In genomic region chr7:144257821-144258220, GRCm38 (mm10) we compare ENCODE assay signal across 26 mouse cellular contexts.
DNase-seq lines count a peak whose midpoint lies in the region; ATAC-seq lines count a peak whose summit lies in the region.
"Had no signal": no experiment of that assay in that cellular context is flagged by ENCODE, and none has a peak within 500 bp of the region (broad histone marks: within the 10 kb centered on the region; RNA-seq: fewer than 3 reads in every experiment).

No protein-coding gene starts in this region.

- DNase-seq in forebrain, embryonic 11.5 days (ENCODE audit: low spot score) = no peak
- DNase-seq in hindbrain, embryonic 14.5 days (ENCODE audit: low spot score) = no peak
- no peak for DNase-seq in hindbrain, embryonic 10.5 days (ENCODE audit: low spot score)
- DNase-seq in neural tube, embryonic 10.5 days (ENCODE audit: extremely low spot score, low spot score) = no peak
- no peak for DNase-seq in right cerebral cortex, postnatal 10 days (ENCODE audit: low spot score in 2 of 2)
- DNase-seq: adrenal gland, adult 2 months; adrenal gland, postnatal 14 days; cerebellum, adult 11-12 months; cerebellum, adult 8-10 months; cerebellum, postnatal 36 days; embryo, embryonic 11 days; gastrocnemius, adult 2 months; gastrocnemius, postnatal 14 days; heart, adult 11 months; heart, postnatal 10 days; heart, postnatal 36 days; kidney, adult 11 months had no signal

- H3K27me3 ChIP-seq in forebrain, embryonic 15.5 days = no peaks in the 10 kb centered on the region
- H3K27me3 ChIP-seq in forebrain, embryonic 11.5 days (ENCODE audit: control insufficient read depth, insufficient read depth, low read length) = no peaks in the 10 kb centered on the region
- no peaks in the 10 kb centered on the region for H3K27me3 ChIP-seq in hindbrain, embryonic 14.5 days (ENCODE audit: control insufficient read depth, insufficient read depth, low read length)
- H3K27me3 ChIP-seq in hindbrain, embryonic 10.5 days (ENCODE audit: insufficient read depth, poor library complexity, severe bottlenecking) = no peaks in the 10 kb centered on the region
- H3K27me3 ChIP-seq in neural tube, embryonic 13.5 days = no peaks in the 10 kb centered on the region
- H3K27me3 ChIP-seq: embryonic facial prominence, embryonic 13.5 days; intestine, embryonic 15.5 days had no signal

- peaks cover 28% of the 10 kb centered on the region for H3K4me1 ChIP-seq in forebrain, embryonic 15.5 days
- H3K4me1 ChIP-seq in forebrain, embryonic 11.5 days (replicated peaks; ENCODE audit: control insufficient read depth, insufficient read depth, low read length) = no peaks in the 10 kb centered on the region
- peaks cover 15% of the 10 kb centered on the region for H3K4me1 ChIP-seq in hindbrain, embryonic 14.5 days (replicated peaks; ENCODE audit: control insufficient read depth, insufficient read depth, low read length)
- peaks cover 16% of the 10 kb centered on the region for H3K4me1 ChIP-seq in hindbrain, embryonic 10.5 days (replicated peaks)
- H3K4me1 ChIP-seq in neural tube, embryonic 13.5 days (replicated peaks) = peaks cover 40% of the 10 kb centered on the region
- H3K4me1 ChIP-seq: embryonic facial prominence, embryonic 13.5 days; intestine, embryonic 15.5 days had no signal

- no peak overlapping the region for H3K4me2 ChIP-seq in forebrain, embryonic 15.5 days (replicated peaks)
- H3K4me2 ChIP-seq in forebrain, embryonic 11.5 days (ENCODE audit: low read depth, low read length, severe bottlenecking) = no peak overlapping the region
- H3K4me2 ChIP-seq in hindbrain, embryonic 14.5 days (replicated peaks) = no peak overlapping the region
- H3K4me2 ChIP-seq in neural tube, embryonic 13.5 days = no peak overlapping the region
- H3K4me2 ChIP-seq: embryonic facial prominence, embryonic 13.5 days; heart, embryonic 11.5 days; heart, embryonic 15.5 days; intestine, embryonic 15.5 days had no signal

- H3K36me3 ChIP-seq in forebrain, embryonic 15.5 days = no peaks in the 10 kb centered on the region
- no peaks in the 10 kb centered on the region for H3K36me3 ChIP-seq in forebrain, embryonic 11.5 days (ENCODE audit: control insufficient read depth, insufficient read depth, low read length)
- H3K36me3 ChIP-seq in hindbrain, embryonic 14.5 days (replicated peaks; ENCODE audit: control insufficient read depth, insufficient read depth) = 0 out of 2 replicates have a peak, but pooled peaks cover 4% of the 10 kb centered on the region
- no peaks in the 10 kb centered on the region for H3K36me3 ChIP-seq in hindbrain, embryonic 10.5 days
- no peaks in the 10 kb centered on the region for H3K36me3 ChIP-seq in neural tube, embryonic 13.5 days
- H3K36me3 ChIP-seq: embryonic facial prominence, embryonic 10.5 days; embryonic facial prominence, embryonic 13.5 days; heart, embryonic 15.5 days; intestine, embryonic 15.5 days had no signal

- H3K27ac ChIP-seq in forebrain, embryonic 15.5 days (replicated peaks) = 0 out of 2 replicates have a peak overlapping the region, but pooled peaks have one; percentile 17
- no peak overlapping the region for H3K27ac ChIP-seq in forebrain, embryonic 11.5 days (ENCODE audit: low read depth, low read length)
- peak overlapping the region; percentile 57; the same call in 1 of the 2 replicates for H3K27ac ChIP-seq in hindbrain, embryonic 14.5 days
- H3K27ac ChIP-seq in hindbrain, embryonic 10.5 days = no peak overlapping the region
- H3K27ac ChIP-seq in neural tube, embryonic 13.5 days (replicated peaks) = peak overlapping the region; percentile 23; the same call in 1 of the 2 replicates
- H3K27ac ChIP-seq: embryonic facial prominence, embryonic 10.5 days; embryonic facial prominence, embryonic 13.5 days; gastrocnemius, adult 2 months; heart, embryonic 15.5 days; intestine, embryonic 15.5 days had no signal

- 65% methylated on average over 7 of the region's 7 CpGs for WGBS in forebrain, embryonic 15.5 days
- 77% methylated on average over 7 of the region's 7 CpGs for WGBS in forebrain, embryonic 11.5 days
- WGBS in hindbrain, embryonic 14.5 days = 59% methylated on average over 7 of the region's 7 CpGs
- 69% methylated on average over 7 of the region's 7 CpGs for WGBS in hindbrain, embryonic 10.5 days
- 44% methylated on average over 7 of the region's 7 CpGs for WGBS in neural tube, embryonic 13.5 days

- ATAC-seq in forebrain, embryonic 15.5 days (replicated peaks) = no peak
- ATAC-seq in forebrain, embryonic 11.5 days (replicated peaks; ENCODE audit: low FRiP score) = no peak
- no peak for ATAC-seq in hindbrain, embryonic 14.5 days (ENCODE audit: low FRiP score)
- ATAC-seq in neural tube, embryonic 13.5 days (ENCODE audit: low read depth) = no peak
- ATAC-seq: CD4-positive, CD25-positive, alpha-beta regulatory T cell, adult 4 months; intestine, embryonic 15.5 days had no signal

- no peaks in the 10 kb centered on the region for H3K9me3 ChIP-seq in forebrain, embryonic 15.5 days
- H3K9me3 ChIP-seq in forebrain, embryonic 11.5 days (ENCODE audit: control insufficient read depth, low read length) = no peaks in the 10 kb centered on the region
- no peaks in the 10 kb centered on the region for H3K9me3 ChIP-seq in hindbrain, embryonic 14.5 days (ENCODE audit: control insufficient read depth, low read length)
- H3K9me3 ChIP-seq in hindbrain, embryonic 10.5 days = no peaks in the 10 kb centered on the region
- H3K9me3 ChIP-seq in neural tube, embryonic 13.5 days = no peaks in the 10 kb centered on the region
- H3K9me3 ChIP-seq: embryonic facial prominence, embryonic 10.5 days; embryonic facial prominence, embryonic 13.5 days; heart, embryonic 15.5 days; intestine, embryonic 15.5 days had no signal

- H3K4me3 ChIP-seq in forebrain, embryonic 15.5 days = no peak overlapping the region
- no peak overlapping the region for H3K4me3 ChIP-seq in forebrain, embryonic 11.5 days (ENCODE audit: low read depth, low read length)
- H3K4me3 ChIP-seq in hindbrain, embryonic 14.5 days (replicated peaks; ENCODE audit: low read length) = no peak overlapping the region
- no peak overlapping the region for H3K4me3 ChIP-seq in hindbrain, embryonic 10.5 days
- H3K4me3 ChIP-seq in neural tube, embryonic 13.5 days = no peak overlapping the region
- H3K4me3 ChIP-seq: embryonic facial prominence, embryonic 10.5 days; embryonic facial prominence, embryonic 13.5 days; erythroblast, embryonic 14.5 days; gastrocnemius, adult 2 months; heart, embryonic 15.5 days; intestine, embryonic 15.5 days had no signal

- H3K9ac ChIP-seq in forebrain, embryonic 15.5 days (replicated peaks) = no peak overlapping the region
- H3K9ac ChIP-seq in forebrain, embryonic 11.5 days (ENCODE audit: low read length) = no peak overlapping the region
- no peak overlapping the region for H3K9ac ChIP-seq in hindbrain, embryonic 14.5 days
- H3K9ac ChIP-seq in neural tube, embryonic 13.5 days = no peak overlapping the region
- H3K9ac ChIP-seq: embryonic facial prominence, embryonic 13.5 days; heart, embryonic 15.5 days; intestine, embryonic 15.5 days had no signal

Comparison
In these comparisons a context has a peak if more than half of its experiments do, and no peak if none do; other contexts are left out.
1. H3K27ac ChIP-seq: peak in forebrain, embryonic 15.5 days (single experiment), hindbrain, embryonic 14.5 days (single experiment) and neural tube, embryonic 13.5 days (single experiment); none in forebrain, embryonic 11.5 days (single experiment) and hindbrain, embryonic 10.5 days (single experiment).